Mouse (Mus musculus) ES-E14 (cell line): ENCODE measurements around the gene Phactr2. TPM values are rescaled to one million over a fixed set of nuclear protein-coding genes. Genes with fewer than 3 reads are reported as not detected.

ENCODE experiments used
- DNase-seq: peaks from one replicate; pipeline ENCODE4 v3.0.0-alpha.2; 2013; ENCODE audit warnings: low read depth, low spot score
- H3K27ac ChIP-seq: 2 replicates; pipeline ENCODE4 v1.5.1; 2012; ENCODE audit warnings: low read depth, mild to moderate bottlenecking, low read length, moderate library complexity, mixed read lengths; ENCODE audit not compliant: poor library complexity, insufficient read depth, severe bottlenecking
- H3K36me3 ChIP-seq: 2 replicates; pipeline ENCODE4 v1.6.1; 2012; ENCODE audit warnings: mild to moderate bottlenecking, low read length, moderate library complexity, mixed read lengths; ENCODE audit not compliant: control insufficient read depth, poor library complexity, insufficient read depth, severe bottlenecking
- H3K4me1 ChIP-seq, 2 experiments: fragments of 150-350 bp in 1 of 2; sonication (generic) in 1 of 2; 2 replicates each; pipeline ENCODE4 v1.6.1; 2012; ENCODE audit warnings: low read length in 2 of 2, mild to moderate bottlenecking in 1 of 2, mixed read lengths in 1 of 2; ENCODE audit not compliant: control insufficient read depth in 2 of 2, insufficient read depth in 2 of 2, poor library complexity in 1 of 2
- H3K4me3 ChIP-seq, 2 experiments: fragments of 150-350 bp in 1 of 2; sonication (generic) in 1 of 2; 2 replicates each; pipeline ENCODE4 v1.5.1; 2012; ENCODE audit warnings: low read length in 2 of 2, low read depth in 1 of 2, mild to moderate bottlenecking in 1 of 2, mixed read lengths in 1 of 2; ENCODE audit not compliant: insufficient read depth in 1 of 2, poor library complexity in 1 of 2, severe bottlenecking in 1 of 2
- H3K9ac ChIP-seq: 2 replicates; pipeline ENCODE4 v1.6.1; 2012; ENCODE audit warnings: low read depth, mild to moderate bottlenecking, low read length, mixed read lengths; ENCODE audit not compliant: poor library complexity, insufficient read depth, severe bottlenecking
- H3K9me3 ChIP-seq: fragments of 150-350 bp; sonication (generic); 2 replicates; pipeline ENCODE4 v1.6.1; 2012; ENCODE audit warnings: low read depth, mild to moderate bottlenecking, low read length; ENCODE audit not compliant: control insufficient read depth, insufficient read depth
- CHD2 ChIP-seq: IDR thresholded peaks from 2 replicates; pipeline ENCODE4 v1.6.1; 2014; ENCODE audit warnings: mild to moderate bottlenecking, low read depth, low read length, inconsistent platforms
- HCFC1 ChIP-seq: IDR thresholded peaks from 2 replicates; pipeline ENCODE4 v1.6.1; 2012; ENCODE audit warnings: low read length, inconsistent platforms, borderline replicate concordance; ENCODE audit not compliant: insufficient read depth
- MAFK ChIP-seq: IDR thresholded peaks from 2 replicates; pipeline ENCODE4 v1.6.1; 2014; ENCODE audit warnings: mild to moderate bottlenecking, low read depth, low read length, inconsistent platforms; ENCODE audit not compliant: insufficient read depth
- ZC3H11A ChIP-seq: IDR thresholded peaks from 2 replicates; pipeline ENCODE4 v1.6.1; 2012; ENCODE audit warnings: low read depth, mild to moderate bottlenecking, inconsistent platforms, low read length, borderline replicate concordance
- ZNF384 ChIP-seq: IDR thresholded peaks from 2 replicates; pipeline ENCODE4 v1.6.1; 2012; ENCODE audit warnings: low read depth, low read length, inconsistent platforms
- in situ Hi-C, 2 experiments: fragments of 600-800 bp; cut with MboI; formaldehyde crosslinking; loops; one replicate each; pipeline ENCODE4 v1.15.1; 2025; ENCODE audit warnings: low sequenced_read_pairs in 2 of 2, inconsistent platforms in 1 of 2; ENCODE audit not compliant: unreplicated experiment in 2 of 2
- total RNA-seq: library from RNA; depleted of rRNA; stranded (reverse); fragments of 300-350 nt; gene quantifications from 2 replicates; pipeline ENCODE4 v1.2.3, GENCODE M21; 2012

Phactr2 gene
- total RNA-seq, 1 experiment = 2.2 TPM

DNA sequence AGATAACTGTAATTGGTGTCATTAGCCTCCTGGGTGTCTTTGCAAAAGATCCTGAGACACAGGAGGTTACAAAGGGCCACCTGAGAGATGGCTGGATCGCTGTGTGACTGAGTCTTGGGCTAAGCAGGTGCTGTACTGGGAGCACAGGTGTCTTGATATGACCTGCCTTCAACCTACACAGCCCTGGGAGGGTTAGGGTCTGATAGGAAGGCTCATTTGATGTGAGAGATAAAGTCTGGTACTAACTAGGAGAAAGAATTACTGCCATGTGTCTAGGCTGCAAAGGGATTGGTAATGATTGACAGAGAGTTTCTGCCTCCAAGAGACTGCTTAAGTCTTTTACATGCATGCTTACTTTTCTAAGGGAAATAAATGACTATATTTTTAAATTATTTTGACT lies 254.2 kb downstream of the Phactr2 start:
- no peak overlapping the region for H3K27ac ChIP-seq
- in situ Hi-C loops = no loop called here
- TF ChIP-seq ZC3H11A (no peak), ZNF384 (no peak), HCFC1 (no peak), MAFK (no peak), CHD2 (no peak)
- H3K36me3 ChIP-seq = no peaks in the 10 kb centered on the region
- H3K4me1 ChIP-seq = no peaks in the 10 kb centered on the region
- no peak overlapping the region for H3K4me3 ChIP-seq
- H3K9ac ChIP-seq = no peak overlapping the region
- no peak for DNase-seq
- no peaks in the 10 kb centered on the region for H3K9me3 ChIP-seq

DNA sequence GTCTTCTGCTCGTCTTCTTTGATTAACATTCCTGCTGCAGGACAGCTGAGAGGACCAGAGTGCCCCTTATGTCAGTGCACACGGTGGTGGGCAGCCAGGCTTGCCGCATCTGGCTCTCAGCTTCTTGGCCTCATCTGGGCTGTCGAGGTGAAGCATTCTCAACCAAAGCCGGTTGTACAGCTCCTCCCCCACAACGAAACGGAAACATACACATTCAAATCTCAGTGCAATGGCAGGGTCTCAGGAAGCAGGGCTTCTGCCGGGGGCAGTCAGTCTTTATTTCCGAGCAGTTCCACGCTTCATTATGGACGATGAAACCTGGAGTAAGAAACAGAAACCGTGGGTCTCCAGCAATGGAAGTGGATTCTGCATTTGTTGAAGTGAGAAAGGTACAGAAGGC lies 260.3 kb downstream of the Phactr2 start:
- no peaks in the 10 kb centered on the region for H3K9me3 ChIP-seq
- no peaks in the 10 kb centered on the region for H3K4me1 ChIP-seq
- no peak overlapping the region for H3K9ac ChIP-seq
- no peak overlapping the region for H3K4me3 ChIP-seq
- TF ChIP-seq ZNF384 (no peak), MAFK (no peak), HCFC1 (no peak), ZC3H11A (no peak), CHD2 (no peak)
- no peak overlapping the region for H3K27ac ChIP-seq
- in situ Hi-C loops = no loop called here
- H3K36me3 ChIP-seq = no peaks in the 10 kb centered on the region
- no peak for DNase-seq

DNA sequence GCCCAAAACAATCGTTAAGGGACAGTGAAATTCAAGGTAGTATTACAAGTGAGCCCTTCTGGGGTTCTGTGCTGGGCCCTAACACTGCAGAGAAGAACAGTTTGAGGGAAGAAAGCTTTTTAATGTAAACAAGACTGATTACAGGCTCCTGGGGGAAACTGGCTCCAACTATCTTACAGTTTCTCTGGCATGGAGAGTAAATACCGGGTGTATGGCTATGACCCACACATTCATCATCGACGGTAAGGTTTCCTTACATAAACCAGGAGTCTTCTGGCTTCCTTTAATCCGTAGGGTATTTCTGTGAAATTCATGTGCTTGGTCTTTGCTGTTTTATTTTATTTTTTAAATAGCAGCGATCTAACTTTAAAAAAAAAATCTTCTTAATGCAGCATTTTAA lies 261.4 kb downstream of the Phactr2 start:
- in situ Hi-C loops = no loop called here
- Histone ChIP-seq H3K9me3 (no peaks in the 10 kb centered on the region), H3K4me1 (no peaks in the 10 kb centered on the region), H3K4me3 (no peak overlapping the region), H3K9ac (no peak overlapping the region), H3K27ac (no peak overlapping the region), H3K36me3 (no peaks in the 10 kb centered on the region)
- DNase-seq = no peak
- no peak for TF ChIP-seq ZNF384
- no peak for TF ChIP-seq ZC3H11A
- TF ChIP-seq HCFC1 = no peak
- TF ChIP-seq CHD2 = no peak
- TF ChIP-seq MAFK = no peak

DNA sequence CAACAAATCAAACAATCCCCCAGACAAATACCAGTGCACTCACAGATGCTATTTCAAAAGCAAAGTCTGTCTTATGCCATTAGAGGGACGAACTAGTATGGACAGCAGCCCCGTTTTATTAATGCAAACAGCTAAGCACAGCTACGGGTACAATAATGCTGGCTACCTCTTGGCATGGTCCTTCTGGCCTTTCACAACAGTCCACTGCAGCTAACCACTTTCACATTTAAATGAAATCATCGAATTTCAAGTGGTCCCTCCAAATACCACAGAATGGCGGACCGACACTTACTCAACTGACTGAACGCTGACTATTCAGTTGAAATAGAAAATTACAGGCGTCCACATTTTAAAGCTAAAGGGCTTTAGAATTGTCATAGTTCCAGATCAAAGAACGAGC lies 261.9 kb downstream of the Phactr2 start:
- TF ChIP-seq ZNF384 (no peak), ZC3H11A (no peak), MAFK (no peak), CHD2 (no peak), HCFC1 (no peak)
- Histone ChIP-seq H3K4me3 (no peak overlapping the region), H3K4me1 (no peaks in the 10 kb centered on the region), H3K9me3 (no peaks in the 10 kb centered on the region), H3K9ac (no peak overlapping the region), H3K27ac (no peak overlapping the region), H3K36me3 (no peaks in the 10 kb centered on the region)
- no peak for DNase-seq
- in situ Hi-C loops = no loop called here

DNA sequence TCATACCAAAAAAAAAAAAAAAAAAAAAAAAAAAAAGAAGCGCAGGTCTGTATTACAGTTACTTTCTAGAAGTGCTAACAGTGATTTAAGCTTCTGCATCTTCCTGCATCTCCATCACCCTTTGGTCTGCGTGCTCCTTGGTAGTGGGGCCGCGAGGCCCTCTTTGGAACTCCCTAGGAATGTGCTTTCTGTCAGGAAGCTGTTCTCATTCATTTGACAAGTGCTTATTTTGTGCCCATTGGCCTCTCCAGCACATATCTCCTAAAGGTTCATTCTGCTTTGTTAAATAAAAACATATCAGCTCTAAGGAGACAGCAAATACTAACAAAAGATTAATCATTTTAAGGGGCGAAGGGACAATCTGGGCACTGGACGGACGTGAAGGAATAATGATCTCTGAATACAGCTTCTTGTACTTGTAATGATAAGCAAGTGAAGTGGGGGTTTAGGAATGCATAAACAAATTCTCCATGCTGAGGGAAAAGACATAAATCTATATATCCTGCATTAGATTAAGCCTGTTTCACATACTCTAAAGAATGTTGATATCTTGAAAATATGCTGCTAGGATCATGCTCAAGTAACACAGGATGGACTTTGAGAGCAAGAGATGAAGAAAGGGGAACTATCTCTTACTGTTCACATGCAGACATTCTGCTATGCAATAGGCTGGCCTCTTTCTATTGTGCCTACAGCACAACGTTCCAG lies 264.1 kb downstream of the Phactr2 start:
- TF ChIP-seq ZNF384 = no peak
- no peak for TF ChIP-seq HCFC1
- no peak for TF ChIP-seq ZC3H11A
- TF ChIP-seq CHD2 = no peak
- no peak for TF ChIP-seq MAFK
- H3K4me3 ChIP-seq = no peak overlapping the region
- no peak for DNase-seq
- H3K27ac ChIP-seq = no peak overlapping the region
- H3K9ac ChIP-seq = no peak overlapping the region
- no peaks in the 10 kb centered on the region for H3K36me3 ChIP-seq
- H3K9me3 ChIP-seq = no peaks in the 10 kb centered on the region
- in situ Hi-C loops = no loop called here
- H3K4me1 ChIP-seq = no peaks in the 10 kb centered on the region
